Mouse (Mus musculus) lung, postnatal 4 days (tissue): ENCODE data around the gene Togaram1.

ENCODE experiments used
- DNase-seq, 2 experiments: peaks; one replicate each; pipeline ENCODE4 v3.0.0; 2021

The Togaram1 gene

GRCm38 (mm10) chr12:65058203-65058602 lies 92.6 kb downstream of the Togaram1 start:
- no peak for DNase-seq

DNA sequence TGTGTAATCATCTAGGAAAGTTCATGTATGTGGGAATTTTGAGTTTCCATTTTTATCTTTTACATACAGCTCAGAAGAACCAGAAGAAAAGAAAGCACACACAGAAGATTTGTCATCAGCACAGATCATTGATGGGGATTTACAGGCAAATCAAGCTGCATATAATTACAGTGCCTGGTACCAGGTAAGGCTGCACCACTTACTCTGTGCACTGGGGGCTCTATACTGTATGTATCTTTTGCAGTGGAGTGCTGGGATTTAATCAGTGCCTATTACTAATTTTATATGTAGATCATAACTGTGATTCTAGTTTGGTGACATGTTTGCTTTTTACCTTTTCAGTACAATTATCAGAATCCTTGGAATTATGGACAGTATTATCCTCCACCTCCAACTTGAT lies 95.5 kb downstream of the Togaram1 start:
- DNase-seq: no peak

GRCm38 (mm10) chr12:65065241-65065640 lies 99.6 kb downstream of the Togaram1 start:
- no peak for DNase-seq

- no peak for DNase-seq
These were observed 100.6 kb downstream of the Togaram1 start for GRCm38 (mm10) chr12:65066234-65066633.

DNA sequence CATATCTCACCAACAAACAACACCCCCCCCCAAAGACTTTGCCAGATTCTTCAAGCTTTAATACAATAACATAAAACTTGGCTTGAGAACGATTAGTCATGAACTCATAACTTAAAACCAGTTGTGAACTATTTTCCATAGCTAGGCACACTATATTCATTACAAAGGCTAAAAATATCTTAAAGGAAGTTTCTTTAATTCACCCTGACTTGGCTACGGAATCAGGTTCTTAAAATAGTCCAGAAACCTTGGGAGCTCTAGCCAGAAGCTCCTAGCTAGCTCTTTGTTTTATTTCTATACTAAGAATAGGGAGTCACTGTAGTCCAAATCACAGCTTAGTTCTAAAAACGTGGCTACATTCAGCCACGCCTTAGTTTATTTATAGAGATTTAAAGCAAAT lies 102.8 kb downstream of the Togaram1 start:
- DNase-seq: no peak
